Mouse (Mus musculus): Measurements from ENCODE around the gene Itgb2l.

Itgb2l gene

GRCm38 (mm10) chr16:96425044-96425443 lies 18.4 kb downstream of the Itgb2l start:
- no peak for DNase-seq

GRCm38 (mm10) chr16:96408064-96408465 lies 35.4 kb downstream of the Itgb2l start:
- no peak for DNase-seq

DNA sequence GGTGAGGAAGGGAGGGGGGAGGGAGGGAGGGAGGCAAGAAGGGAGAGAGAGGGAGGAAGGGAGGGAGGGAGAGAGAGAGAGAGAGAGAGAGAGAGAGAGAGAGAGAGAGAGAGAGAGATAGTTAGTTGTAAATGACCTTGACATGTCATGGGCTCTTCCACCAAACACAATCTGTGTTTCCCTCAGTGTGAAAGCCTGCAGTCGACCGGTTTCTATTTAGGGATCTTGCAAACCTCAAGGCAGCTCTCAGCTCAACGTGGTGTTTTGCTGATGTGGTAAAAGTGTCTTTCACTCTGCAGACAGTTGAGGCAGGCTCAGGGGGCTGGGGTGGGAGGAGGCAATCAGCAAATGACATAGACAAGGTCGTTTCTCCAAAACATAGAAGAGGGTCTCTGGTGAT lies 37.1 kb downstream of the Itgb2l start:
- DNase-seq: no peak

- DNase-seq: no peak
Observed at GRCm38 (mm10) chr16:96402294-96402693, 41.1 kb downstream of the Itgb2l start.

- DNase-seq: no peak
Observed at GRCm38 (mm10) chr16:96400046-96400445, 43.4 kb downstream of the Itgb2l start.

DNA sequence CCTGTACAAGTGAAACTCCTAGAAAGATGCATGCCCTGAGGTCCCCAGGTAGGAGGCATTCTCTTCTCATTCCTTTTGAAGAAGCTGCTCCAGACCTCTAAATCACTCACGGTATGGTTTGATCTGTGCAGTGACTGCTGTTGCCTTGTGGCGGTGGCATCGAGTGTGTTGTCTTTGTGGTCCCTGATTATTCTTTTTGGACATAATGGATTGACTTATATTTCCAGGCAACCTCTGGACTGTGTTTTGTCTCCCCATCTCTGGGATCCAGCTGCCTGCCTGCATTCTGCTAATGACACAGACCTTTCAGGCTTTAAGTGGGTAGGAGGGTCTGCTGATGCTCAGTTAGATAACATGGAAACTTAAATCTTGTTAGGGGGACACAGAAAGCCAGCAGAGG lies 44.6 kb downstream of the Itgb2l start:
- no peak for DNase-seq

- no peak for DNase-seq
Observed at GRCm38 (mm10) chr16:96396013-96396650, 47.3 kb downstream of the Itgb2l start.

GRCm38 (mm10) chr16:96395516-96395915 lies 47.9 kb downstream of the Itgb2l start:
- no peak for DNase-seq

DNA sequence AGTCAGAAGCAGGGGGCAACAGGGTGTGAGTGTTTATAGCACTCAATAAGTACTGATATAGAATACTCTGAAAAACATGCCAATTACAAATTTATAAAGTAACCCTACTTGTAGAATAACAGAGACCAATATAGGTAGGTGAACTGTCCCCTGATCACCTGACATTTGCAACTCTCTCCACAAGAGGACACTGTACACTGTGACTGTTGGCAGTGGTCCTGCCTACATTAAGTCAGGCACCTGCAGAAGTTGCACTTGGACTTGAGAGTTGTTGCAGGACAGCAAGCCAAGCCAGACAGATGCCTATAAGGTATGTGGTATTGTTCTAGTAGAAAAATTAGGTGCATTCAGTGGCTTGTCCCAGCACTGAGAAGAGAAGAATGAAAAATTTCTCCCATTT lies 52.3 kb downstream of the Itgb2l start:
- no peak for DNase-seq

DNA sequence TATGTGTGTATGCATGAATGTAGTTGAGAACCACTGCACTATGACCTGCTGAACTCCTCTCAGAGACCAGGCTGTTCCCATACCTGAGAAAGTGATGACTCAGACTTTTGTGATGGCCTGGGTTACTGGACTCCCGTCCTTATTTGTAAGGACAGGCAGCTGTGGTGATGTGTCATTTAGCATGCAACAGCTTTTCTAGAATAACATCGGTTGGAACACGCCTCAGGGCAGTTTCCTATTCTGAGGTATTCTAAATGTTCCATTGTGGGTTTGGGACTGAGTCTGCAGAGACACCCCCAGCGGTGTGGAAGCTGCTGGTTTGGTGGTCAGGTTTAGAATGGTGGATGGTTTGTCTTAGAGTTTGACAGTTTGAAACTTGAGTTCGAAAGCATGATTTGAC lies 54.9 kb downstream of the Itgb2l start:
- DNase-seq: no peak

DNA sequence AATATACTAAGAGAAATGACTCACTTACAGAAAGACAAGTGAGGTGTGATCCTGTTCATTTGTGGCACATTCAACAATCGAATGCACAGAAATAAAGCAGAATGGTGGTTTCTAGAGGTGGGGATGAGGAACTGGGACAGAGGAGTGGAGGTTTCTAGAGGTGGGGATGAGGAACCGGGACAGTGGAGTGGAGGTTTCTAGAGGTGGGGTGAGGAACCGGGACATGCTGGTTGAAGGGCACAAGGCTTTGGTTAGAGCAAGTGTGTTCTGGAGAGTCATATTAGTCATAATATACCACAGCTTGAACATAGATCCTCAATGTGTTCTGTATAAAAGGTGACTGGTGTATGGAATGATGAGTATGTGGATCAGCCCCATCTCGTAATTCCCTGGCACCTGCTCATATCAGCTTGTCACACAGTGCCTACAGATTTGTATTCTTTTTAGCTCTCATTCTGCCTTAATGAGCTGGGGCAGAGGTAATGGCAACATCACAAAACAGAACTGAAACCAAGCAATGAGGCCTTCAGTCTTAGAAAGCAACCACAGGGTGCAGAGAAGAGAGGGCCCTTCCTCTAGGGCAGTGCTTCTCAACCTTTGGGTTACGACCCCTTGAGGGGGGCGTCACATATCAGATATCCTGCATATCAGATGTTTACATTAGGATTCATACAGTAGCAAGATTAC lies 55.6 kb downstream of the Itgb2l start:
- DNase-seq: no peak

DNA sequence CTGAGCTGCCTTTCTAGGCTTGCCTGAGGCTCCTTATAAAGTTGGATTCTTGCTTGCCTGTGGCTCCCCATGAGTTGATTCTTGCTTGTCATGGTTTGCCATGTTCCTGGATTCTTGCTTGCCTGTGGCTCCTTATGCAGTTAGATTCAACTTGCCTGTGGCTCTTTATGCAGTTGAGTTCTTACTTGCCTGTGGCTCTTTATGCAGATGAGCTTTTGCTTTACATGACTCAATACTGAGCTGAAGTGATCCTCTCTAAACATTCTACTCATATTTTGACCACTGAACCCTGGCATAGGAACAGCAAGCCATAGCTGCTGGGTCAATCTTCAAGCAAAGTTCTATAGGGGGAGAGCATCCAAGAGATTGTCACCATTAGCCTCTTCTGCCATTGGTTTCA lies 58.7 kb downstream of the Itgb2l start:
- no peak for DNase-seq

DNA sequence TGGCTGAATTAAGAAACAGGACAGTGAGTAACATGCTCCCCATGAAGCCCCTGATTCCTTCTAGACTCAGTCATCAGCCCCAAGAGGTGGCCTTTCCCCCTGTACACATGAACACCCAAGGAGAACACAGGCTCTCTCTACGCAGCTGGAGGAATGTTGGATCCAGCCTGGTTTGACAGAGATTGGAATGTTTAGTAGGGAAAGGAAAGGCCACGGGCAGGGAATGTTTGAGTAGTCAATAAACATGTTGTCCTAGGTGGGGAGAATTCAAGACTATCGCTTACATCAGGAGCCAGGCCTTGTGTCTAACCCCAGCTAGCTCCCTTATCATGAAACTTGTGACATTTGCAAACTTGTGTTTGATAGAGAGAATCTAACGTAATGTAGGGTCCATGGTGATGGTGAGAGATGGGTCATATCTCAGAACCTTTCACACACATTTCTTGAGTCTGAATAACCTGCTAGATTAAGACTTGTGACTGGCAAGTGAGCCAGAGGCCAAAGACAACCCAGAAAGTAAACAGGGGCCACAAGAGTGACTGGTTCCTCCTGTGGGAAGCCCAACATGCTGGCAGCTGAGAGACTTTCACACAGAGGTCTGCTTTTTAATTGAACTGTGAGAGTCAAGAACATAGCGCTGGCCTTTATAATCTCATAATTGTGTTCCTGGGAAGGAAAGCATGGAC lies 60.8 kb downstream of the Itgb2l start:
- DNase-seq: no peak

DNA sequence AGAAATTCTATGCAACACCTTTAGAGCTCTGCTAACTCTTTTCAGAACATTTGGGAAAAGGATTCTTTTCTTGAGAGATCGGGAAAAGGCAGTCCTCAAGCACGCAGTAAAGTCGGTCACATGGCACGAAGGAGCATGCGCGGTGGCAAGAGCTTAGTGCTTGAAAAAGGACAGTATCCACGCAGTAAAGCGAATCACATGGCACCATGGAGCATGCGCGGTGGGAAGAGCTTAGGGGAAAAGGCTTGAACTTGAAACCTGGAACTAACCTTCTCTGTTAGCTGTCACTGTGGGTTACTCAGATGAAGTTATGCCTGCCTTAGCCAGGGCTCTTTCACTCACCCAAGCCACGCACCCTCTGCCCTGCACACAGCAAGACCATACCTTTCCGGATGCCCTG lies 62.0 kb downstream of the Itgb2l start:
- no peak for DNase-seq

GRCm38 (mm10) chr16:96378111-96378510 lies 65.3 kb downstream of the Itgb2l start:
- no peak for DNase-seq

DNA sequence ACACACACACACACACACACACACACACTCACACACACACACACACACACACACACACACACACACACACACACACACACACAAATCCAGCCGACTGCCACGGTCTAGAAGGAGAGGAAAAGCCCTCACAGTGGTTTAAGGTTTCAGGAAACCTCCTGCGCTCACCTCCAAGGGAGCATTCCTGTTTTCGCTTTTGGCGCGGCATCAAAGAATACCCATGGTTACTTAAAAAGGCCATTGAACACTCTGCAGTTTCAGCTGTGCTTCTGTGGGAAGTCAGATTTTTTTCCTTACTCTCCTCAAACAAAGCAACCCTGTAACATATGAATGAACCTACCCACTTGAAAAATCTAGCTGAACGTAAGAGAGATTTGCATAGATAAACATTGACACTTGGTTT lies 67.1 kb downstream of the Itgb2l start:
- DNase-seq: no peak

- DNase-seq: no peak
Observed at GRCm38 (mm10) chr16:96375538-96375937, 67.9 kb downstream of the Itgb2l start.

DNA sequence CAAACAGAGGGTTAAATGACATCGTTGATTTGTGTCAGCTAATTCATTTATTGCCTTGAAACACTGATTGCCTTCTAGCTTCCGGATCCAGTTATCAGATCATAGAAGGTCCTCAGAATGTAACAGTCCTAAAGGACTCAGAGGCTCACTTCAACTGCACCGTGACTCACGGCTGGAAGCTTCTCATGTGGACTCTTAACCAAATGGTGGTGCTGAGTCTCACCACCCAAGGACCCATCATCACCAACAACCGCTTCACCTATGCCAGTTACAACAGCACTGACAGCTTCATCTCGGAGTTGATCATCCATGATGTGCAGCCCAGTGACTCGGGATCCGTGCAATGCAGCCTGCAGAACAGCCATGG lies 70.7 kb downstream of the Itgb2l start:
- DNase-seq: no peak

All from cerebellum, adult 9-10 months (tissue).